Mouse (Mus musculus): ENCODE measurements around the gene Gm20696. TPM values are rescaled to one million over a fixed set of nuclear protein-coding genes. Genes with fewer than 3 reads are reported as not detected.

Gene Gm20696
- total RNA-seq, 2 experiments from 2014 or later = 1.4 to 1.6 TPM

Small RNA genes within 50 kb of the gene (microRNA-seq; reads per million reads assigned to microRNA genes)
- gene Gm22328 = 0 reads per million in 2 experiments

Other genes starting within 250 kb of the Gm20696 start
- 10 to 100 TPM; 15.9 to 18.4 TPM for gene Foxp1, start 144.1 kb downstream of the Gm20696 start, total RNA-seq (2021)
- gene Eif4e3, start within 50 bp of the Gm20696 start, total RNA-seq (2021) = 10 to 100 TPM; 24.3 to 29.6 TPM
- under 1 TPM; 0.66 to 0.96 TPM for gene Gpr27, start 25.9 kb upstream of the Gm20696 start, total RNA-seq (2021)
- not detected for gene Prok2, start 59.6 kb upstream of the Gm20696 start, total RNA-seq (2021)

All from gastrocnemius, postnatal 36 days (tissue).